Mouse (Mus musculus) liver, embryonic 14.5 days (tissue): Measurements from ENCODE around the gene Atp8a2.

Source experiments
- CTCF ChIP-seq: IDR thresholded peaks from 2 replicates; pipeline ENCODE4 v1.5.1; 2016; ENCODE audit warnings: antibody characterized with exemption, low read depth, control low read depth
- EP300 ChIP-seq: IDR thresholded peaks from 2 replicates; pipeline ENCODE4 v1.6.1; 2016; ENCODE audit warnings: antibody characterized with exemption, low read depth

DNA sequence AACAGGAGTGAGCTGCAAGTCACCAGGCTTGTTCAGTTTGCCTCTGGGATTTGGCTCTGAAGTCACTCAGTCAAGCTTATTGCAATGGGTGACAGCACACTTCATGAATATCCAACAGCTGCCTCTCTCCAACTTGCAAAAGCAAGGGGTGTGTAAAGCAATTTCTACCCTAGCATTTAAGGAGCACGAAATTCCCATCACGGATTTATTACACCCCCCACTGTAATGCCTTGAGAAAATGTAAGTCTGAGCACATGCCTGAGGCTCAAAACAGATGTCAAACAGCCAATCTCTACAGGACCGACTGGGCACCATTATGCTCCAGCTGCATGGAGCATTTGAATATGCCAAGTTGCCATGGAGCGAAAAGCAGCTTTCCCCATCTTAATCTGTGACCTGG is 334.6 kb downstream of the Atp8a2 start:
- TF ChIP-seq CTCF (no peak), EP300 (no peak)
